Mouse (Mus musculus): Measurements from ENCODE around the gene Fanci.

The Fanci gene

GRCm38 (mm10) chr7:79391883-79392649 is at the start of gene Fanci:
Gene Fanci, plus strand, starts transcription at chr7:79391929.
- peak; percentile 93 for DNase-seq (ENCODE audit: low read depth, low spot score)

- DNase-seq (ENCODE audit: low read depth, low spot score) = no peak
These were observed 45.8 kb upstream of the Fanci start for GRCm38 (mm10) chr7:79345902-79346301.

GRCm38 (mm10) chr7:79346555-79347075 is 45.1 kb upstream of the Fanci start:
- no peak for DNase-seq (ENCODE audit: low read depth, low spot score)

- no peak for DNase-seq (ENCODE audit: low read depth, low spot score)
These were observed 44.5 kb upstream of the Fanci start for GRCm38 (mm10) chr7:79347108-79347813.

- DNase-seq (ENCODE audit: low read depth, low spot score) = no peak
These were observed 42.9 kb upstream of the Fanci start for GRCm38 (mm10) chr7:79348816-79349215.

GRCm38 (mm10) chr7:79349738-79350386 is 41.9 kb upstream of the Fanci start:
- DNase-seq (ENCODE audit: low read depth, low spot score) = peak; percentile 72

- no peak for DNase-seq (ENCODE audit: low read depth, low spot score)
These were observed 33.2 kb upstream of the Fanci start for GRCm38 (mm10) chr7:79358350-79359182.

GRCm38 (mm10) chr7:79359183-79359435 is 32.6 kb upstream of the Fanci start:
- DNase-seq (ENCODE audit: low read depth, low spot score) = no peak

- DNase-seq (ENCODE audit: low read depth, low spot score) = no peak
These were observed 31.7 kb upstream of the Fanci start for GRCm38 (mm10) chr7:79360056-79360455.

- no peak for DNase-seq (ENCODE audit: low read depth, low spot score)
These were observed 29.5 kb upstream of the Fanci start for GRCm38 (mm10) chr7:79362208-79362607.

- DNase-seq (ENCODE audit: low read depth, low spot score) = no peak
These were observed 28.9 kb upstream of the Fanci start for GRCm38 (mm10) chr7:79362830-79363229.

GRCm38 (mm10) chr7:79363370-79364043 is 28.2 kb upstream of the Fanci start:
- DNase-seq (ENCODE audit: low read depth, low spot score) = no peak

GRCm38 (mm10) chr7:79368664-79369063 is 23.1 kb upstream of the Fanci start:
- no peak for DNase-seq (ENCODE audit: low read depth, low spot score)

GRCm38 (mm10) chr7:79369416-79369815 is 22.3 kb upstream of the Fanci start:
- DNase-seq (ENCODE audit: low read depth, low spot score) = no peak

- peak; percentile 70 for DNase-seq (ENCODE audit: low read depth, low spot score)
These were observed 20.3 kb upstream of the Fanci start for GRCm38 (mm10) chr7:79371321-79371879.

- DNase-seq (ENCODE audit: low read depth, low spot score) = no peak
These were observed 17.7 kb upstream of the Fanci start for GRCm38 (mm10) chr7:79374017-79374416.

GRCm38 (mm10) chr7:79375594-79375993 is 16.1 kb upstream of the Fanci start:
- no peak for DNase-seq (ENCODE audit: low read depth, low spot score)

- DNase-seq (ENCODE audit: low read depth, low spot score) = no peak
These were observed 15.0 kb upstream of the Fanci start for GRCm38 (mm10) chr7:79376516-79377275.

GRCm38 (mm10) chr7:79386422-79387133 is 5.2 kb upstream of the Fanci start, which contains the start of gene Rlbp1:
Gene Rlbp1, minus strand, starts transcription at chr7:79387048.
- DNase-seq (ENCODE audit: low read depth, low spot score) = no peak
